Comparison of ENCODE assay signal across 8 mouse cellular contexts in genomic region chr16:30145465-30146207, GRCm38 (mm10).
A peak's percentile ranks its signal among the peaks of the same experiment; 100 is the strongest.
DNase-seq lines count a peak whose midpoint lies in the region; ATAC-seq lines count a peak whose summit lies in the region.

No protein-coding gene starts in this region.

- H3K27ac ChIP-seq in hindbrain, embryonic 12.5 days, result no peak overlapping the region
- no peak overlapping the region for H3K27ac ChIP-seq in liver, embryonic 16.5 days (ENCODE audit: low read length)

- H3K9ac ChIP-seq in hindbrain, embryonic 12.5 days, result no peak overlapping the region
- H3K9ac ChIP-seq in liver, embryonic 16.5 days (ENCODE audit: low read depth, low read length), result no peak overlapping the region

- H3K4me2 ChIP-seq in hindbrain, embryonic 12.5 days (replicated peaks), result peak overlapping the region; percentile 44
- H3K4me2 ChIP-seq in liver, embryonic 16.5 days (ENCODE audit: low read depth, low read length), result peak overlapping the region; percentile 44

- DNase-seq in adrenal gland, adult (ENCODE audit: inconsistent age in 2 of 2, low spot score in 1 of 2), result peak; percentile 22 to 50
- no peak for DNase-seq in adrenal gland, adult 18-20 months (ENCODE audit: low spot score in 2 of 2)
- peak; percentile 37 for DNase-seq in R1 (ENCODE audit: low read depth, low spot score)
- DNase-seq in forelimb bud, embryonic 11.5 days (ENCODE audit: low read depth, low spot score), result peak; percentile 78
- DNase-seq in right cerebral cortex, adult 2 months (ENCODE audit: low spot score in 2 of 2), result peak; percentile 37 to 40
- DNase-seq in thymus, postnatal 36 days, result peak; percentile 37 to 44

- no peaks in the 10 kb centered on the region for H3K9me3 ChIP-seq in hindbrain, embryonic 12.5 days (replicated peaks)
- no peaks in the 10 kb centered on the region for H3K9me3 ChIP-seq in liver, embryonic 16.5 days (replicated peaks; ENCODE audit: control insufficient read depth, low read length)

- peak; percentile 66 for ATAC-seq in hindbrain, embryonic 12.5 days (ENCODE audit: low FRiP score)
- peak; percentile 56 for ATAC-seq in liver, embryonic 16.5 days (ENCODE audit: low read depth)

- no peak overlapping the region for H3K4me3 ChIP-seq in hindbrain, embryonic 12.5 days
- H3K4me3 ChIP-seq in liver, embryonic 16.5 days (ENCODE audit: low read depth, low read length), result no peak overlapping the region

- peaks cover 78% of the 10 kb centered on the region for H3K27me3 ChIP-seq in hindbrain, embryonic 12.5 days
- H3K27me3 ChIP-seq in liver, embryonic 16.5 days (ENCODE audit: control insufficient read depth, insufficient read depth, low read depth, low read length), result no peaks in the 10 kb centered on the region; the same call in 1 of the 2 replicates

- no peaks in the 10 kb centered on the region for H3K36me3 ChIP-seq in hindbrain, embryonic 12.5 days
- H3K36me3 ChIP-seq in liver, embryonic 16.5 days (ENCODE audit: control insufficient read depth, insufficient read depth), result no peaks in the 10 kb centered on the region

- peaks cover 14% of the 10 kb centered on the region for H3K4me1 ChIP-seq in hindbrain, embryonic 12.5 days
- peaks cover 12% of the 10 kb centered on the region for H3K4me1 ChIP-seq in liver, embryonic 16.5 days (ENCODE audit: control insufficient read depth, low read depth, low read length)

- 10% methylated on average over 16 of the region's 16 CpGs for WGBS in hindbrain, embryonic 12.5 days
- WGBS in liver, embryonic 16.5 days (ENCODE audit: insufficient replicate concordance), result 26% methylated on average over 16 of the region's 16 CpGs

Comparison
In these comparisons a context has a peak if more than half of its experiments do, and no peak if none do; other contexts are left out.
1. DNase-seq: peak in adrenal gland, adult (2 of 2), R1 (single experiment), forelimb bud, embryonic 11.5 days (single experiment), right cerebral cortex, adult 2 months (2 of 2) and thymus, postnatal 36 days (2 of 2); none in adrenal gland, adult 18-20 months (0 of 2).